Mouse (Mus musculus): ENCODE data around the gene Pfdn6. TPM values are rescaled to one million over a fixed set of nuclear protein-coding genes. Genes with fewer than 3 reads are reported as not detected.
"Not testable (repeated sequence)": the region's sequence is repeated elsewhere in the genome, so short reads cannot be mapped to it uniquely, and the experiment has no call there.

Gene Pfdn6
- total RNA-seq (2017) = 128 and 170 TPM in 2 replicates

GRCm38 (mm10) chr17:33940206-33940805 is at the start of gene Pfdn6, which contains the start of gene Wdr46:
Gene Pfdn6, minus strand, starts transcription at chr17:33940343.
Gene Wdr46, plus strand, starts transcription at chr17:33940660.
- peak; percentile 92 for ATAC-seq (replicated peaks; ENCODE audit: low read depth, poor library complexity, severe bottlenecking)

- not testable (repeated sequence) for ATAC-seq (replicated peaks; ENCODE audit: low read depth, poor library complexity, severe bottlenecking)
Observed at GRCm38 (mm10) chr17:33982136-33982535, 42.0 kb upstream of the Pfdn6 start.

GRCm38 (mm10) chr17:33981192-33981909 is 41.2 kb upstream of the Pfdn6 start:
- peak; percentile 76 for ATAC-seq (replicated peaks; ENCODE audit: low read depth, poor library complexity, severe bottlenecking)

- ATAC-seq (replicated peaks; ENCODE audit: low read depth, poor library complexity, severe bottlenecking) = no peak
Observed at GRCm38 (mm10) chr17:33980181-33981035, 40.3 kb upstream of the Pfdn6 start.

GRCm38 (mm10) chr17:33979512-33980050 is 39.4 kb upstream of the Pfdn6 start:
- ATAC-seq (replicated peaks; ENCODE audit: low read depth, poor library complexity, severe bottlenecking) = no peak

- ATAC-seq (replicated peaks; ENCODE audit: low read depth, poor library complexity, severe bottlenecking) = peak; percentile 90
Observed at GRCm38 (mm10) chr17:33978631-33979031, 38.5 kb upstream of the Pfdn6 start.

- ATAC-seq (replicated peaks; ENCODE audit: low read depth, poor library complexity, severe bottlenecking) = no peak
Observed at GRCm38 (mm10) chr17:33977861-33978557, 37.9 kb upstream of the Pfdn6 start.

- ATAC-seq (replicated peaks; ENCODE audit: low read depth, poor library complexity, severe bottlenecking) = no peak
Observed at GRCm38 (mm10) chr17:33973572-33973971, 33.4 kb upstream of the Pfdn6 start.

- ATAC-seq (replicated peaks; ENCODE audit: low read depth, poor library complexity, severe bottlenecking) = peak; percentile 43
Observed at GRCm38 (mm10) chr17:33972691-33973090, 32.5 kb upstream of the Pfdn6 start.

- no peak for ATAC-seq (replicated peaks; ENCODE audit: low read depth, poor library complexity, severe bottlenecking)
Observed at GRCm38 (mm10) chr17:33969394-33969793, 29.3 kb upstream of the Pfdn6 start.

GRCm38 (mm10) chr17:33968927-33969326 is 28.8 kb upstream of the Pfdn6 start:
- ATAC-seq (replicated peaks; ENCODE audit: low read depth, poor library complexity, severe bottlenecking) = peak; percentile 24

GRCm38 (mm10) chr17:33968489-33968888 is 28.3 kb upstream of the Pfdn6 start:
- peak; percentile 81 for ATAC-seq (replicated peaks; ENCODE audit: low read depth, poor library complexity, severe bottlenecking)

GRCm38 (mm10) chr17:33965846-33966550 is 25.9 kb upstream of the Pfdn6 start:
- no peak for ATAC-seq (replicated peaks; ENCODE audit: low read depth, poor library complexity, severe bottlenecking)

GRCm38 (mm10) chr17:33965082-33965845 is 25.1 kb upstream of the Pfdn6 start:
- ATAC-seq (replicated peaks; ENCODE audit: low read depth, poor library complexity, severe bottlenecking) = no peak

GRCm38 (mm10) chr17:33962876-33963275 is 22.7 kb upstream of the Pfdn6 start:
- ATAC-seq (replicated peaks; ENCODE audit: low read depth, poor library complexity, severe bottlenecking) = no peak

- ATAC-seq (replicated peaks; ENCODE audit: low read depth, poor library complexity, severe bottlenecking) = no peak
Observed at GRCm38 (mm10) chr17:33959948-33960347, 19.8 kb upstream of the Pfdn6 start.

- no peak for ATAC-seq (replicated peaks; ENCODE audit: low read depth, poor library complexity, severe bottlenecking)
Observed at GRCm38 (mm10) chr17:33959135-33959534, 19.0 kb upstream of the Pfdn6 start.

- ATAC-seq (replicated peaks; ENCODE audit: low read depth, poor library complexity, severe bottlenecking) = no peak
Observed at GRCm38 (mm10) chr17:33958451-33958850, 18.3 kb upstream of the Pfdn6 start.

- ATAC-seq (replicated peaks; ENCODE audit: low read depth, poor library complexity, severe bottlenecking) = no peak
Observed at GRCm38 (mm10) chr17:33957493-33957892, 17.4 kb upstream of the Pfdn6 start.

Measured in common myeloid progenitor, adult 5-6 weeks (primary cell).